Mouse (Mus musculus) Patski (cell line): ENCODE data around the gene Gm17622. TPM values are rescaled to one million over a fixed set of nuclear protein-coding genes. Genes with fewer than 3 reads are reported as not detected.

Experiments
- ATAC-seq: fragments of 100-300 bp; one replicate; pipeline ENCODE4 v1.8.0; 2021
- CTCF ChIA-PET: fragments of 350-600 bp; sonication (Branson Sonifier 250); formaldehyde crosslinking; loops from one replicate; lab custom pipeline; 2022; ENCODE audit warnings: inconsistent platforms; lab: Charles Lee
- POLR2A ChIA-PET: fragments of 350-600 bp; sonication (Branson Sonifier 250); formaldehyde crosslinking; loops from one replicate; lab custom pipeline; 2022; ENCODE audit warnings: antibody characterized with exemption, inconsistent platforms; lab: Charles Lee
- DNase-seq: peaks from one replicate; pipeline ENCODE4 v3.0.0-alpha.2; 2011; ENCODE audit warnings: low read depth, low spot score
- H3K27me3 ChIP-seq: fragments of 371-371 bp; one replicate; pipeline ENCODE4 v1.5.1; 2021
- CTCF ChIP-seq: fragments of 100-300 bp; IDR thresholded peaks from one replicate; pipeline ENCODE4 v1.5.1; 2021
- in situ Hi-C: fragments of 300-500 bp; cut with MboI; formaldehyde crosslinking; loops from 3 replicates; pipeline ENCODE4 v1.11.1; 2018; ENCODE audit warnings: low pct_unique_long_range_greater_than_20kb, mixed read lengths
- polyA plus RNA-seq: library from polyadenylated mRNA; unstranded; gene quantifications from one replicate; pipeline ENCODE4 v1.2.3, GENCODE M21; 2021

The Gm17622 gene
- polyA plus RNA-seq, 1 experiment from 2014 or later, result not detected

GRCm38 (mm10) chr13:96507541-96507940, 17.0 kb downstream of the Gm17622 start:
- ChIA-PET CTCF (interaction anchor here (0.6 kb wide), 1 partner anchor 12 kb away, joined by 3 read pairs; no protein-coding TSS in a partner anchor), POLR2A (no interaction called here)
- H3K27me3 ChIP-seq, result no peaks in the 10 kb centered on the region
- ATAC-seq (no peak), DNase-seq (no peak)
- in situ Hi-C loops, result no loop called here
- TF ChIP-seq CTCF, result no peak

GRCm38 (mm10) chr13:96510635-96511034, 20.1 kb downstream of the Gm17622 start:
- TF ChIP-seq CTCF, result no peak
- ChIA-PET CTCF (interaction anchor here (0.8 to 1.1 kb wide), 2 partner anchors 56 to 142 kb away, joined by 3 read pairs; no protein-coding TSS in a partner anchor), POLR2A (interaction anchor here (0.7 kb wide), 1 partner anchor 21 kb away, joined by 4 read pairs; no protein-coding TSS in a partner anchor)
- in situ Hi-C loops, result no loop called here
- DNase-seq, result peak; percentile 10
- no peaks in the 10 kb centered on the region for H3K27me3 ChIP-seq
- ATAC-seq, result peak; percentile 80

- TF ChIP-seq CTCF, result no peak
- POLR2A ChIA-PET, result interaction anchor here (1.1 kb wide), 1 partner anchor 58 kb away, joined by 3 read pairs; no protein-coding TSS in a partner anchor
- CTCF ChIA-PET, result interaction anchor here (1.2 kb wide), 1 partner anchor 16 kb away, joined by 4 read pairs; no protein-coding TSS in a partner anchor
- DNase-seq (no peak), ATAC-seq (no peak)
- in situ Hi-C loops, result no loop called here
- no peaks in the 10 kb centered on the region for H3K27me3 ChIP-seq
Observed at GRCm38 (mm10) chr13:96511262-96511661, 20.7 kb downstream of the Gm17622 start.

DNA sequence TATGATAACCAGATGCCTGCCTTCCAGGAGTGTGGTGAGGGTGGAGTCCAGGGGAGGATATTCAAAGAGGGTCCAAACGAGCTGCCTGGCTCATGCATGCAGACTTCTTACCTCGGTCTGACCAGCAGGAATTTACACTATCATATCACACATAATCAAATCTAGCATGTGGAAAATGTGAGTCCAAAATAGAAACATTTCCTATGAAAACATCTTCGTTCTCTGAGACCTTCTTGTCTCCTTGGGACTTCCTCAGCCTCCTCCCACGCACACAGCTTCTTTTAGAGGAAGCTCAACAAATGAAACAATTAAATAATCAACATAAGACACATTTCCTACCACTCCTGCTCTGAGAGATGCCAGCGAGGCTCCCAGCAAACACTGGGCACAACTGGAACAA, 21.4 kb downstream of the Gm17622 start:
- in situ Hi-C loops, result no loop called here
- no peak for DNase-seq
- no peaks in the 10 kb centered on the region for H3K27me3 ChIP-seq
- CTCF ChIA-PET, result interaction anchor here (1.2 kb wide), 1 partner anchor 16 kb away, joined by 4 read pairs; no protein-coding TSS in a partner anchor
- no peak for TF ChIP-seq CTCF
- POLR2A ChIA-PET, result interaction anchor here (0.9 to 1.1 kb wide), 2 partner anchors 57 to 79 kb away, joined by 3 read pairs; no protein-coding TSS in a partner anchor
- ATAC-seq, result no peak

DNA sequence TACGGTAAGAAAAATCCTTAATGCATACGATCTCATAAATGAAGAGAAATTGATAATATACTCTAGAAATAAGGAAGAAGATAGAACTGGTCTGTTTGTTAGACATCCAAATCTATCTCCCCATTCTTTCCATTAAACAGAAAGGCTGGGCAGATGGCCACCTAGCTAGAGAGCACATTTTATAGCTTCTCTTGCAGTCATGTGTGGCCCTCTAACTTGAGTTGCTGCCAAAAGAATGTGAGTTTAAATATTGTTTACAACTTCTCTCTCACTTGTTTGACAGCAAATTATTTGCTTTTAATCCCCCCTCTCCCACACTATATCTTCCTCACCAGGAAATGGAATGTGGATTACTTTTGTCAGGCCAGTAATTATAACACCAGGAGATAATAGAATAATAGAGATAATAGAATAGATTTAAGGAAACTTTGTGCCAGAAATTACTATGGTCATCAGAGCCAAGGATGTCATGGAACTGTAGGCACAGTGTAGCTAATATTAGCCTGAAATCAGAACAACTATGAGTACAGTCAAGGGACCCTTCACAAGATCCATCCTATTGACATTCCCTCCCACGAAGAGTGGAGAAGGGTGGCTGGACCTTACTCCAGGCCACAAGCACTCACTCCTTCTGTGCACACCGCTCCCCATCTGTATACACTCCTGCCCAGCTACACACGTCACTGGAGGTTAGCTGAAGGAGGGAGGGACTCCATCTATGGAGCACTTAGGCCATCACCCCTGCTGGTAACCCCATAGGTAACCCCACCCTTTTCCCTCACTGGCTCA, 23.8 kb downstream of the Gm17622 start:
- ChIA-PET CTCF (interaction anchor here (1.5 kb wide), 1 partner anchor 107 kb away, joined by 3 read pairs; no protein-coding TSS in a partner anchor), POLR2A (no interaction called here)
- ATAC-seq (no peak), DNase-seq (no peak)
- no peak for TF ChIP-seq CTCF
- in situ Hi-C loops, result no loop called here
- no peaks in the 10 kb centered on the region for H3K27me3 ChIP-seq

DNA sequence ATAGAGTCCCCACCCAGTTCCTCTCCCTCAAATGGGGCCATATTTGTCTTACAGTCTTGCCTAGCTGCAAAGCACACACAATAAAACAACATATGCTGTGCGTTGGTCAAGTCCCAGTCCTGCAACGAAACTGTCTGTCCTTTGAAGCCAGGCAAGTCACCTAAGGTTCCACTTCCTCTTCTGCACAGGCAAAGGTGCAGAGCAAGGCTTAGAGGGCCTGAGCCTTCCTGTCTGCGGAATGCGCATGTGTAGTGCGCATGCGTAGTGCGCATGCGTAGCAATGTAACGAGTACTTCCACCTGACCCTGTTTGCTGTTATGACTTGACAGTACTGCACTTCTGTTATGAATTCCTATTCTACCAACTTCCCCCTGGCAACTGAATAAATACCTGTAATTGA, 25.7 kb downstream of the Gm17622 start:
- no peaks in the 10 kb centered on the region for H3K27me3 ChIP-seq
- no peak for TF ChIP-seq CTCF
- in situ Hi-C loops, result no loop called here
- POLR2A ChIA-PET, result no interaction called here
- DNase-seq, result no peak
- no peak for ATAC-seq
- CTCF ChIA-PET, result interaction anchor here (0.8 kb wide), 1 partner anchor 15 kb away, joined by 3 read pairs; no protein-coding TSS in a partner anchor

DNA sequence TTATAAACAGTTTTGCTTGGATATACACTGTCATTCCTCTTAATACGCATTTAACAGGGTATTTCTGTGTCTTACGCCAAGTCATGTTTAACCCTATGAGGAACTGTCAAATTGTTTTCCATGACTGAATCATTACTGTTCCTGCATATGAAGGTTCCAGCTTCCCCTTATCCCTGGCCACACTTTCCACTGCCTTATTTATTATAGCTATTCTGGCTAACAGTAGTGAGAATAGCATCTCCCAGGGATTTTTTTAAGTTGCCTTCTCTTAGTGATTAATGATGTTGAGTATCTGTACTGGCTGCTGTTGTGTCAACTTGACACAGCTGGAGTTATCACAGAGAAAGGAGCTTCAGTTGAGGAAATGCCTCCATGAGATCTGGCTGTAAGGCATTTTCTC, 26.8 kb downstream of the Gm17622 start:
- ATAC-seq, result no peak
- CTCF ChIA-PET, result interaction anchor here (1.7 to 1.8 kb wide), 2 partner anchors 14 to 59 kb away, joined by 3 to 4 read pairs; no protein-coding TSS in a partner anchor

DNA sequence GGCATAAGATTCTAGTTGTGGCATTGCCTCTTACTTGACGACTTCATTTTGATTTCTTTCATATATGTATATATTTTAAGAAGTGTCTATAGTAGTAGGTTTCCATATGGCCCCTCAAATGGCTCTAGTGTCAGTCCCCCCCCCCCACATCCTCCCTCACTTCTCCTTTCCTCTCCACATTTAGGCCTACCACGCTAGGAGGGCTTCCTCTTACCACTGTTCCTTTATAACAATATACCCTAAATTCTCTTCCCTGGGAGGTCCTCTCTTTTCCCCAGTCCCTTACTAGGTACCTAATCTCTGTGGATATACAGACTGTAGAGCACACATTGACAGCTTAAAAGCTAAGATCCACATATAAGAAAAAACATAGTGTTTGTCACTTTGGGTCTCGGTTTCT, 30.8 kb downstream of the Gm17622 start:
- ChIA-PET CTCF (no interaction called here), POLR2A (no interaction called here)
- ATAC-seq (no peak), DNase-seq (no peak)
- no peaks in the 10 kb centered on the region for H3K27me3 ChIP-seq
- in situ Hi-C loops, result no loop called here
- no peak for TF ChIP-seq CTCF

More for the DNA sequence above, 26.8 kb downstream of the Gm17622 start:
- H3K27me3 ChIP-seq, result no peaks in the 10 kb centered on the region
- in situ Hi-C loops, result no loop called here
- DNase-seq, result no peak
- POLR2A ChIA-PET, result no interaction called here
- no peak for TF ChIP-seq CTCF

GRCm38 (mm10) chr13:96527022-96527421, 36.5 kb downstream of the Gm17622 start:
- in situ Hi-C loops, result loop anchor here (5.0 kb wide), 1 partner anchor 1520 kb away; no protein-coding TSS in a partner anchor
- no peak for TF ChIP-seq CTCF
- ATAC-seq (no peak), DNase-seq (no peak)
- H3K27me3 ChIP-seq, result no peaks in the 10 kb centered on the region
- POLR2A ChIA-PET, result no interaction called here
- CTCF ChIA-PET, result interaction anchor here (1.4 kb wide), 1 partner anchor 15 kb away, joined by 4 read pairs; no protein-coding TSS in a partner anchor

- no peak for DNase-seq
- ChIA-PET CTCF (interaction anchor here (1.4 kb wide), 1 partner anchor 16 kb away, joined by 4 read pairs; no protein-coding TSS in a partner anchor), POLR2A (no interaction called here)
- TF ChIP-seq CTCF, result no peak
- H3K27me3 ChIP-seq, result no peaks in the 10 kb centered on the region
- in situ Hi-C loops, result loop anchor here (5.0 kb wide), 1 partner anchor 1521 kb away; no protein-coding TSS in a partner anchor
- no peak for ATAC-seq
Observed at GRCm38 (mm10) chr13:96527856-96528255, 37.3 kb downstream of the Gm17622 start.

- ATAC-seq (no peak), DNase-seq (no peak)
- in situ Hi-C loops, result loop anchor here (5.0 kb wide), 1 partner anchor 1521 kb away; no protein-coding TSS in a partner anchor
- ChIA-PET POLR2A (no interaction called here), CTCF (no interaction called here)
- no peak for TF ChIP-seq CTCF
- no peaks in the 10 kb centered on the region for H3K27me3 ChIP-seq
Observed at GRCm38 (mm10) chr13:96528776-96529175, 38.2 kb downstream of the Gm17622 start.
